Mouse (Mus musculus): Measurements from ENCODE around the gene Ttc16.
A peak's percentile ranks its signal among the peaks of the same experiment; 100 is the strongest.

Ttc16 gene

DNA sequence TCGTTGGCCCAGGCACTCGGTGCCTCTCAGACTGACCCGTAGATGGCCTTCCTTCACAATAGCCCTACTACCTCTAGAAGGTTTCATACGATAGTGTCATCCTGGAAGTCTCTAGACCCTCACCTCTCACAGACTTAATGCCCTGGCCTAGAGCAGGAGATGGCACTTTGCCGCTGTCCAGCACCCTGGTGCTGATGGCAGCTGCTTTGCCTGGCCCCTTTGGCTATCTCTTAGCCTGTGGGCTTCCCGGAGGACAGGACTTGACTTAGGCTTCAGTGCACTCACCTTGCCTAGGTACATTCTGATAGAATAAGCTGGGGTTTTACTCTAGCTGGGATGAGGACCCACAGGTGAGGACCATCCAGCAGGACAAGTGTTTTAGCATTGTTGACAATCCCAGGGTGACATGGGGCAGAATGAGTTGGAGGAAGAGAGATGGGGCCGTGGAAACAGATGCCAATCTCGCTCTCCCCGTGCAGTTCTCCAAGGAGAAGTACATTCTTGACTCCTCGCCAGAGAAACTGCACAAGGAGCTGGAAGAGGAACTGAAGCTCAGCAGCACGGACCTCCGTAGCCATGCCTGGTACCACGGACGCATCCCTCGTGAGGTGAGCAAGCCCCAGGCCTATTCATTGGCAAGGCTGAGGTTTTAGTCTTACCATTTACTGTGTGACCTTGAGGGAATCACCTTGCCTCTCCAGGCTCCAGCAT is 31.0 kb downstream of the Ttc16 start:
- DNase-seq (ENCODE audit: low read depth) = no peak

DNA sequence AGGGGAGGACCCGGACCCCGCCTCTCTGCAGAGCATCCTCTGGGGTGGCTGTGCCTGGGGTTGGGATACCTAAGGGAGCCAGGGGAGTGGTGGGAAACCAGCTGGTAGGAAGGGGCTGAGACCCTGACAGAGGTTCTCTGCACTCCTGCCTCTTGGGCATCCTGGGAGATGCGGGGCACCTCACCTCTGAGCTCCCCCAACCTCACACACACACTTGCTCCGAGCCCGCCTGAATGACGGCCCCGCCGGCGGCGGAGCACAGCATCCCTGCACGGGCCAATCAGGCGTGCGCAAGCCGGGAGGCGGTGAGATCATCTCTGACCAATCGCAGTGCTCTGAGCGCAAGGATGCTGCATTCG is 33.3 kb downstream of the Ttc16 start:
- DNase-seq (ENCODE audit: low read depth) = no peak

GRCm38 (mm10) chr2:32741273-32742172 is 33.9 kb downstream of the Ttc16 start:
- no peak for DNase-seq (ENCODE audit: low read depth)

- no peak for DNase-seq (ENCODE audit: low read depth)
Measured at GRCm38 (mm10) chr2:32740916-32741272, 34.5 kb downstream of the Ttc16 start, which contains the start of gene 6330409D20Rik. Gene 6330409D20Rik (minus strand): TSS chr2:32741016.

GRCm38 (mm10) chr2:32739311-32739710 is 36.1 kb downstream of the Ttc16 start:
- DNase-seq (ENCODE audit: low read depth) = no peak

GRCm38 (mm10) chr2:32737008-32737407 is 38.4 kb downstream of the Ttc16 start:
- DNase-seq (ENCODE audit: low read depth) = no peak

DNA sequence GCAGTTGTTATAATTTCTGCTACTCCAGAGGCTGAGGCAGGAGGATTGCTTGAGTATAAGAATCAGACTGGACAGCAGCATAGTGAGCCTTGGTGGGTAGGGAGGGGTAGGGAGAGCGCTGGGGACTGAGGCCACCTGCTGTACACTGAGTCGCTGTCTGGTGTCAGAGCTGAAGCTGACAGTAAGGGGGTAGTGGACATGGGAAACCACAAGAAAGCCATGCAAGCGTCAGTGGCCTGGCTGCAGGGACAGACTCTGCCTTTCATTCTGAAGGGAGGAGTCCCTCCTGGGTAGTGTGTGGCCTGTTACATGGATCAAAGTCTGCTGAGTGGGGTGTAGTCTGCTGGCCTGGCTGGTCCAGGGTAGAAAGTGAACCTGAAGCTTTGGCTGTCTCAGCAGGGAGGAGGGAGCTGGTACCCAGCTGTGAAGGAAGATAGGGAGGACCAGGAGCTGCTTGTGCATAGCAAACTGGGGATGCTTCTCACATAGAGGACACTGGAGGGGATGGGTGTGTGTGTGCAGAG is 39.1 kb downstream of the Ttc16 start:
- DNase-seq (ENCODE audit: low read depth) = no peak

DNA sequence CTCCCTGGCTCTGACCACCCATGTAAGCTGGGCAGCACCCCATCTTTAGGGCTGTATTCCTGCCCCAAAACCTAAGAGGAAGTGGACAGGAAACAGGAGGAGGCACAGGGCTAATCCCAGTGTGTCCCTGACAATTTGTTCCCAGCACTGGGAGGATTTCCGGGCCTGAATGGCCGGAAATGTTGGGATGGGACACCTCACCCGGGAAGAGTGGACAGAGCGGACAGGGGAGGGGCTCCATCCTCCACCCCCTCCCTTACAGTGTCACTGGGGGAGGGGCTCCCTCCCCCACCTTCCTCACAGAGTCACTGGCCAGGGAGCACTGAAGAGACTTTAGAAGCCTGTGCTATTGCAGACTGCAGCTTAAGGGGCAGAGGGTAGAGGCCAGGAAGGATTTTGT is 40.5 kb downstream of the Ttc16 start:
- no peak for DNase-seq (ENCODE audit: low read depth)

DNA sequence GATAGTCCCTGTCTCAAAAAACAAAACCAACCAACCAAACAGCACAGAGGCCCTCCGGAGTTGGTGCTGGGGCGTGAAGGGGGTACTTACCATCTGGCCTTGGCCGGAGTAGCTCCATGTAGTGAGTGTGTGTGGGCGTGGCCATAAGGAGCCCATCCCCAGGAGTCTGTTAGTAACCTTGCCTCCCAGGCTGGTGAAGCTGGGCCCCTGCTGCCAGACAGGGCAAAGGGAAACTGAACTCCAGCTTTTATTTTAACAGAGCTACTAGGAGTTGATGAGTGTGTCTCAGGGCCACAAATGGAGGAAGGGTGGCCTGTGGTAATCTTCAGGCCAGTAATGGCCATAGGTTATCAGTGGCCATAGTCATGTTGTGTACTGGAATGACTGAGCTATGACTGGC is 41.0 kb downstream of the Ttc16 start:
- no peak for DNase-seq (ENCODE audit: low read depth)

GRCm38 (mm10) chr2:32732695-32733094 is 42.7 kb downstream of the Ttc16 start:
- no peak for DNase-seq (ENCODE audit: low read depth)

GRCm38 (mm10) chr2:32731911-32732310 is 43.5 kb downstream of the Ttc16 start:
- DNase-seq (ENCODE audit: low read depth) = no peak

DNA sequence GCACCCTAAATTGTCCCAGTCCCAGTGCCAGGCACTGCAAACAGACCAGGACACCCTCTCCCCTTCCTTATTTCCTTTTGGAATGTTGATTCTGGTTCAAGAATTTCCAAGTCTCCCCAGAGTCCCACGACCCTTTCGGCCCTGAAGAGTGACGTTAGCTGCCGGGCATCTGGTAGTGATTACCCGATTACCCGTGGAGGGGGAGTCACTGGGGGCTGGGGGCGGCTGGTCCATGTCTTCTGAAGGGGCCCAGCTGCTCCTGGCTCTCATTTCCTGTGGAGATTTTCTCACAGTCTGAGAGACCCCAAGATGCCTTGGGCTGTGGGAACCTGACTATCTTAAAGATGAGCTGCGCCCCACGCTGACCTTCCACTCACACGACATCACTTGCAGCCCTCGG is 44.6 kb downstream of the Ttc16 start:
- no peak for DNase-seq (ENCODE audit: low read depth)

DNA sequence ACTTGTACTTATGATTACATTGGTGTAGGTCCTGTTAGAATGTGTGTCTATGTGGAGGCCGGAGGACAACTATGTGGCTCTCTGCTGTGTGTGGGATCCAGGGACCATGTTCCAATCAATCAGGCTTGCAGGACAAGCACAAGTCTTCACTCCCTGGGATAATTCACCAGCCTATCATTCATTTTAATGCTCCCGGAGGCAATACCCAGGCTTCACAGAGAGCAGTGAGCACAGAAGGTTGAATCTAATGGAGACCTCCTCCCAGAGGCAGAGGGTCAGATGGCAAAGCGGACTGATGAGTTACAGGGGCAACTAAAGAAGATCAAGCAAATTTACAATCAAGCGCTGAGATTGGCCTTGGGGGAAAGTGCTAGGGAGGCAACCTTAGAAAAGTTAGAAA is 45.9 kb downstream of the Ttc16 start:
- no peak for DNase-seq (ENCODE audit: low read depth)

DNA sequence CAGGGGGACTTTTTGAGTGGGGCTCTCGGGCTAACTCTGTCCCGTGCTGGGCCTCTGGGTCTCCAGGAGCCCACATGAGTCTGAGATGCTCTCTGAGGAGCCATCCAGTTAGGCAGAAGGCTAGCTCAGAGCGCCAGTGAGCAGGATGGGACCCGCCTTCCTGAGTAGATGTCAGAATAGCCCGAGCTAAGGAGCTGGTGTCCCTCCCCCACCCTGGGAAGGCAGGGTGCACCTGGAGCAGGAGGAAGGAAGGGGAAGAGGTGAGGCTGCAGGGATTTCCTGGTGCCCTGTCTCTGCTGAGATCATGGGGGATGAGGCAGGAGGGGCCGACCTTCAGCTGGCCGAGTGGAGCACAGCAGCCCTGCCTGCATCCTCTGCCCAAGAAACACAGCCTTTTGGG is 47.0 kb downstream of the Ttc16 start:
- DNase-seq (ENCODE audit: low read depth) = no peak

- DNase-seq (ENCODE audit: low read depth) = peak; percentile 76
Measured at GRCm38 (mm10) chr2:32727435-32727834, 48.0 kb downstream of the Ttc16 start.

- peak; percentile 83 for DNase-seq (ENCODE audit: low read depth)
Measured at GRCm38 (mm10) chr2:32724832-32725790, 50.3 kb downstream of the Ttc16 start.

DNA sequence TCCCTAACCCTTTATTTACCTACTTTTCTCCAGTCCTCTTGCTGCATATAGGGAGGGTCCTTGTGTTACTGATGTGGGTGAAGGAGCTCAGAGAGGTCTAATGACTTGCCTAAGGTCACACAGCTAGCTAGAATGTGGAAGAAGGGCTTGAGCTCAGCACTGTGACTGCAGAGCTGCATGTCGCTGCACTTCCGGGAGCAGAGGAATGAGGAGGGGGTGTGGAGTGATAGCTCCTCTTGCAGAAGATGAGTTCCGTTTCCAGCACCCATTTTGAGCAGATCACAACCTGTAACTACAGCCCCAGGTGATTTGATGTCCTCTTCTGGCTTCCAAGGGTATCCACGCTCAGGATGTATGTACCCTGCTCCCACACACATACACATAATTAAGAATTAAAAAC is 51.3 kb downstream of the Ttc16 start:
- DNase-seq (ENCODE audit: low read depth) = peak; percentile 52

- DNase-seq (ENCODE audit: low read depth) = peak; percentile 46
Measured at GRCm38 (mm10) chr2:32722581-32722980, 52.9 kb downstream of the Ttc16 start.

- DNase-seq (ENCODE audit: low read depth) = peak; percentile 57
Measured at GRCm38 (mm10) chr2:32722046-32722445, 53.4 kb downstream of the Ttc16 start.

DNA sequence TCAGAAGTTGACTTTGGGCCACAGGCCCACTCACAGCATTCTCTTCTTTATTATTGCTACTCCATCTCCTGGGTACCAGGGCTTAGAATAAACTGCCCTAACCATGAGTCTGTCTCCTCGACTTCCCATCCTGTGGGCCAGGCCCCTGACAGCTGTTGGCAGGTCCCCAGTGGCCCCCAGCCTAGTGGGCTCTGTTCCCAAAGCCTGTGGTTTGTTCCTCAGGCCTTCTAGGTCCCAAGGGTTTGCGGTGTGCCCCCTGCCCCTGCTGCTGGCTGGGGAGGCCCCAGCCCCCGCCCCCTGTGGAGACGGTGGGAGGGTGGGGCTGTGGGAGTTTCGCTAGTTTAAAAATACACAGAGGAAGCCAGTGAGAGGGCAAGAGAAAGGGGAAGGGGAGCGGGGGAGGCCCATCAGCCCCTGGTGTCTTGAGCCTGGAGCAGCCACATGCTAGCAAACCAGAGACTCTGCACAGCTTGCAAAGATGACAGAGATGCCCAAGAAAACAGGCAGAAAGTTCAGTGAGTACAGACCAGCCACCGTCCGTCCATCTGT is 54.7 kb downstream of the Ttc16 start, which contains the start of gene Sh2d3c:
TSS of gene Sh2d3c (plus strand) at position 375 of the 549 bp plus-strand sequence.
- peak; percentile 47 for DNase-seq (ENCODE audit: low read depth)

DNA sequence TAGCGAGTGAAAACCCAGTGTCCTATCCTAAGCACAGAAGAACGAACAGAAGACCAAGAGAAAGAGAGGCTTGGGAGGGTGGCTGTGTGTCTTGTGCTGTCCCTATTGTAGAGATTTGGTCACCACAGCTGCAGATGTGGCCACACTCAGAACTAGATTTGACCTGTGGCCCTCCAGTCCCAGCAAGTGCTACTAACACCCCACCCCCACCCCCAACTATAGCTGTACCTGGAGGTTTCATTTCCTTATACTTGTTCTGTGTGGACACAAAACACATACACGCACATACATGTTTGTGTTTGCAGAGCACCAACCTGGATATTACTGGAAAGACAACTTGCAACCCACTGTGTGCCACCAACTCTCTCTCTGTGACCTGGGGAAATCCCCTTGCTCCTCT is 55.4 kb downstream of the Ttc16 start:
- no peak for DNase-seq (ENCODE audit: low read depth)

GRCm38 (mm10) chr2:32718761-32719160 is 56.7 kb downstream of the Ttc16 start:
- no peak for DNase-seq (ENCODE audit: low read depth)

Data from naive thymus-derived CD4-positive, alpha-beta T cell, adult 2 months (primary cell).